Mouse (Mus musculus) forebrain, embryonic 12.5 days (tissue): ENCODE results near the gene Sct. TPM values are rescaled to one million over a fixed set of nuclear protein-coding genes. Genes with fewer than 3 reads are reported as not detected.

ENCODE experiments used
- ATAC-seq: fragments of 200-750 bp; cut with Nextera tagmentation; 2 replicates; pipeline ENCODE4 v1.8.0; 2017; ENCODE audit warnings: moderate TSS enrichment; ENCODE audit not compliant: low FRiP score
- H3K27ac ChIP-seq: fragments of 300-500 bp; sonication (generic); 2 replicates; pipeline ENCODE4 v1.5.1; 2016; ENCODE audit warnings: mild to moderate bottlenecking
- H3K27me3 ChIP-seq: fragments of 300-500 bp; sonication (generic); 2 replicates; pipeline ENCODE4 v1.6.1; 2016; ENCODE audit warnings: mild to moderate bottlenecking
- H3K36me3 ChIP-seq: fragments of 300-500 bp; sonication (generic); replicated peaks from 2 replicates; pipeline ENCODE4 v1.6.1; 2016; ENCODE audit warnings: mild to moderate bottlenecking
- H3K4me1 ChIP-seq: fragments of 300-500 bp; sonication (generic); 2 replicates; pipeline ENCODE4 v1.6.1; 2016
- H3K4me2 ChIP-seq: fragments of 300-500 bp; sonication (generic); 2 replicates; pipeline ENCODE4 v1.6.1; 2016; ENCODE audit warnings: mild to moderate bottlenecking, moderate library complexity
- H3K4me3 ChIP-seq: fragments of 300-500 bp; sonication (generic); replicated peaks from 2 replicates; pipeline ENCODE4 v1.5.1; 2016; ENCODE audit warnings: mild to moderate bottlenecking
- H3K9ac ChIP-seq: fragments of 300-500 bp; sonication (generic); 2 replicates; pipeline ENCODE4 v1.6.1; 2016; ENCODE audit warnings: mild to moderate bottlenecking
- H3K9me3 ChIP-seq: fragments of 300-500 bp; sonication (generic); 2 replicates; pipeline ENCODE4 v1.6.1; 2016
- whole genome bisulfite sequencing: fragments of 180-500 bp; shearing (Covaris S2); methylation state at CpG from one replicate; pipeline ENCODE4 v1.1.7; 2016; 5-methylcytosine and 5-hydroxymethylcytosine counted together
- polyA plus RNA-seq: library from polyadenylated mRNA; unstranded; fragments of >200 nt; fragmentation: Nextera tagmentation; extraction: Ambion mirVana; gene quantifications from 2 replicates; pipeline ENCODE4 v1.2.1, GENCODE M21; 2016

Gene Sct
- polyA plus RNA-seq, 1 experiment from 2014 or later, result 0.70 TPM

DNA sequence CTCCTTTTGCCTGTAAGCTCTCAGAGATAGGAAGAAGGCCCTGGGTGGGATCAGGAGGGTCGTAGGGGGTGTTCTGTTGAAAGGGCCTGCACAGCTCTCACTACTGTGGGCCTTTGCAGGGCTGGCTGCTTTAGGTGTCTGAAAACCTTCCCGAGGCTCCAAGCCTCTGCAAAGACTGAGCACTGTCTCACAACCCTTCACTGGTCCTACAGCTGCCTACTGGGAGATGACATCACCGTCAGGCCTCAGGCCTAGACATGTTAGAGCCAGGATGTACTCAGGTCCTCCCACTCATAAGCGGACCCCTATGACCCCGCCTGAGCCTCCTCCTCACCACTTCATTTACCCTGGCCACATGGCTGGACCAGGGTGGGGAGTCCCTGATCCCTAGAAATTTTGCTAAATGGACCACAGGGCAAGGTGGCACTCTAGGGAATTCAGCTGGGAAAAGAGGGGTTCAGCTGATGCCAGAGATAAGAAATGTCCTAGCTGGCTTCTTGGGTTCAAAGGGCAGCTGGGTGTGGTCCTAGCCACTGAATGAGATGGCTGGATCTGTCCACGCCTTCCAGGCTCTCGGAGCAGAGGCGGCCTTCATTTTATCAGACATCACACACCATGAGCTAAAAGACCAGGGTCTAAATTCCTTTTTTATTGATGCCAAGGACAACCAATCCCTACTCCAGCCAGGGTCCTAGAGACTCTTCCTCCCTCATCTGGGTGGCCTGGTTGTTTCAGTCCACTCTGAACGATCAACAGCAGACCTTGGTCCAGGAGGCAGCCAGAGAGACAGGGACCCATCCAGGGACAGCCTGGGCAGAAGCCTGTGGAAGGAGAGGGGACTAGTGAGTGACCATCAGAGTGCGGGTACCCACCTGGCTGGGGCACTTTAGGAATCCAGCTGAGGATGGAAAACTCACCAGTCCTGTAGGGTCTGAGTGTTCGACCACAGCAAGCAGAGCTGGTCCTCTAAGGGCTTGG lies 943 bp downstream of the Sct start:
- 79% methylated on average over 11 of the region's 11 CpGs for WGBS
- Histone ChIP-seq H3K27me3 (peaks cover 30% of the 10 kb centered on the region), H3K9ac (no peak overlapping the region), H3K36me3 (no peaks in the 10 kb centered on the region), H3K4me1 (peaks cover 18% of the 10 kb centered on the region), H3K9me3 (no peaks in the 10 kb centered on the region), H3K4me3 (no peak overlapping the region), H3K27ac (no peak overlapping the region), H3K4me2 (peak overlapping the region; percentile 90)
- ATAC-seq, result no peak; the same call in 1 of the 2 replicates

DNA sequence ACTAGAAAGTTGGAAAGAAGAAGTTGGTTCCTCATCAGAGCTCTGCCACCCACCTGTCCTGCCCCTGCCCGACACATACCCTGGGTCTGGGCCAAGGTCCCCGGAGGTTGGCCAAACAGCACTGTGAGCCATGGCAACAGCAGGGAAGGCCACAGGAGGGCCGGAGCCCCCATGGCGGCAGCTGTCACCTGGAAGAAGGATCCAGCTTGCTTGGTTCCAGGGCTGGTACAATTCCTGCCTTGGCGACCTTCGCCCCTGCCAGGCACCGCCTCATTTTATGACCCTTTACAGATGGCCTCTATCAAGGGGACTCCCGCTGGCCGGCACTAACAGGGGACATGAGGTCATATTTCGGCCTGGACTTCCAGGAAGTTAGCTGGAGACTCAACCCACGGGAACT lies 2.4 kb downstream of the Sct start, which contains the start of gene Cdhr5:
Cdhr5 (minus strand) TSS at position 241 of the 400 bp plus-strand sequence.
- Histone ChIP-seq H3K4me2 (no peak within 1 kb of the TSS), H3K36me3 (no peaks in the 10 kb centered on the region), H3K4me3 (no peak within 1 kb of the TSS), H3K9me3 (no peaks in the 10 kb centered on the region), H3K9ac (no peak within 1 kb of the TSS), H3K27ac (no peak within 1 kb of the TSS), H3K27me3 (peaks cover 32% of the 10 kb centered on the region), H3K4me1 (peaks cover 18% of the 10 kb centered on the region)
- WGBS, result 86% methylated on average over 11 of the region's 11 CpGs
- ATAC-seq, result no peak

DNA sequence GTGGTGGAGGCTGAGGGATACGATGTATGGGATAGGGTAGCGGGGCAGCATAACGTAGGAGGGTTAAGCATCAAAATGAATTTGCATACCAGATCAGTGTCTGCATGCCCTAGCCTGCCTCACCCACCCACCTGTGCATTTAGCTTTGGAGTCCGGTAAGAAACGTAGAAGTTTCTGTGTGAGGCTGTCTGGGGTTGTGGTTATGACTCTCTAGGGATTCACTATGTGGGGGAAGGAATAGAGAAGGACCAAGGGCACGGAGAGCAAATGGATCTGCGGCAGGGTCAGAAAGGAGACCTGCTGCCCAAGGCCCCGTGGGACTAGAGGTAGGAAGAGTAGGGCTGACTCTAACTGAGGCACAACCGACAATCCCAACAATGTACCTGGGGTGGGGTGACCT lies 3.6 kb downstream of the Sct start:
- Histone ChIP-seq H3K4me2 (no peak overlapping the region), H3K4me1 (peaks cover 11% of the 10 kb centered on the region), H3K27me3 (peaks cover 32% of the 10 kb centered on the region), H3K9ac (no peak overlapping the region), H3K9me3 (no peaks in the 10 kb centered on the region), H3K36me3 (no peaks in the 10 kb centered on the region), H3K27ac (no peak overlapping the region), H3K4me3 (no peak overlapping the region)
- ATAC-seq, result no peak
- 87% methylated on average over 9 of the region's 9 CpGs for WGBS

DNA sequence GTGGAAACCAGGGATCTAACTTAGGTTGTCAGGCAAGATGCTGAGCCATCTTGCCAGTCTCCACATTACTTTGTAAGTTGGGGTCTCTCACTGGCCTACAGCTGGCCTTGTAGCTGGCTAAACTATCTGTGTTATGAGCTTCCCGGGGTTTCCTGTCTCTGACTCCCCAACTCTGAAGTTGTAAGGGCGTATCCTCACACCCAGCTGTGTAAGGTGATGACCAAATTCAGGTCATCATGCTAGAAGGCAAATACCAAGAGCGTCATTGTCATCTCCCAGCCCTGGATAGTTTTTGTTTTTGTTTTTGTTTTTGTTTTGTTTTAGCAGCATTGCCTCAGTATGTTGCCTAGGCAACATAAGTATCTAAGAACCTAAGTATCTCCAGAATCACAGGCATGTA lies 8.3 kb downstream of the Sct start:
- no peak overlapping the region for H3K9ac ChIP-seq
- ATAC-seq, result no peak
- H3K4me3 ChIP-seq, result no peak overlapping the region
- H3K4me2 ChIP-seq, result no peak overlapping the region
- H3K4me1 ChIP-seq, result peaks cover 8% of the 10 kb centered on the region
- WGBS, result 84% methylated on average over 3 of the region's 3 CpGs
- peaks cover 16% of the 10 kb centered on the region; the same call in 1 of the 2 replicates for H3K27me3 ChIP-seq
- no peaks in the 10 kb centered on the region for H3K9me3 ChIP-seq
- no peak overlapping the region for H3K27ac ChIP-seq
- H3K36me3 ChIP-seq, result no peaks in the 10 kb centered on the region

GRCm38 (mm10) chr7:141269273-141269545 lies 9.7 kb downstream of the Sct start:
- ATAC-seq, result no peak

GRCm38 (mm10) chr7:141268466-141269272 lies 10.3 kb downstream of the Sct start:
- ATAC-seq, result no peak
- WGBS, result 79% methylated on average over 24 of the region's 24 CpGs
- peaks cover 15% of the 10 kb centered on the region for H3K4me1 ChIP-seq

More at GRCm38 (mm10) chr7:141269273-141269545, 9.7 kb downstream of the Sct start:
- Histone ChIP-seq H3K4me2 (no peak overlapping the region), H3K27ac (no peak overlapping the region), H3K9ac (no peak overlapping the region), H3K27me3 (peaks cover 16% of the 10 kb centered on the region; the same call in 1 of the 2 replicates), H3K36me3 (peaks cover 4% of the 10 kb centered on the region; the same call in 1 of the 2 replicates), H3K9me3 (no peaks in the 10 kb centered on the region), H3K4me1 (peaks cover 15% of the 10 kb centered on the region), H3K4me3 (no peak overlapping the region)
- WGBS, result 85% methylated on average over 14 of the region's 14 CpGs

GRCm38 (mm10) chr7:141265739-141266561 lies 13.0 kb downstream of the Sct start, which contains the start of gene Irf7:
Irf7 (minus strand) TSS chr7:141266481.
- Histone ChIP-seq H3K4me2 (peak within 1 kb of the TSS; percentile 53), H3K36me3 (peaks cover 36% of the 10 kb centered on the region), H3K9me3 (no peaks in the 10 kb centered on the region), H3K9ac (peak within 1 kb of the TSS; percentile 52), H3K4me3 (peak within 1 kb of the TSS; percentile 32), H3K27me3 (peaks cover 11% of the 10 kb centered on the region; the same call in 1 of the 2 replicates), H3K27ac (no peak within 1 kb of the TSS), H3K4me1 (peaks cover 15% of the 10 kb centered on the region)
- WGBS, result 14% methylated on average over 25 of the region's 25 CpGs
- ATAC-seq, result peak; percentile 40; the same call in 1 of the 2 replicates

More at GRCm38 (mm10) chr7:141268466-141269272, 10.3 kb downstream of the Sct start:
- no peak overlapping the region for H3K4me2 ChIP-seq
- peaks cover 16% of the 10 kb centered on the region; the same call in 1 of the 2 replicates for H3K27me3 ChIP-seq
- no peak overlapping the region for H3K9ac ChIP-seq
- peaks cover 9% of the 10 kb centered on the region for H3K36me3 ChIP-seq
- H3K9me3 ChIP-seq, result no peaks in the 10 kb centered on the region
- H3K27ac ChIP-seq, result no peak overlapping the region
- no peak overlapping the region for H3K4me3 ChIP-seq

DNA sequence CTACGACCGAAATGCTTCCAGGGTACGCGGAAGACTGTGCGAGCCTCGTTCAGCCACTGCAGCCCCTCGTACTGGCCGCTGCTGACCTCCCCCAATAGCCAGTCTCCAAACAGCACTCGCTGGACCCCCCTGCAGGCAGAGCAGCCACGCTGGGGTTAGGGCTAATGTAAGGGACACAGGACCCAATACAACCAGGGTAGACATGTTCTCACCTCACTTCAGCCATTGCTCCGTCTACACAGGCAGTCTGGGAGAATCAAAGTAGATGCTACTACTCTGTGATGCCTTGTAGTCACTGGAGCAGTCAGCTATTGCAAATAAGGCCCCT lies 13.6 kb downstream of the Sct start:
- no peak overlapping the region for H3K4me3 ChIP-seq
- H3K4me2 ChIP-seq, result no peak overlapping the region
- 43% methylated on average over 11 of the region's 11 CpGs for WGBS
- peaks cover 11% of the 10 kb centered on the region; the same call in 1 of the 2 replicates for H3K27me3 ChIP-seq
- H3K9ac ChIP-seq, result no peak overlapping the region
- peaks cover 15% of the 10 kb centered on the region for H3K4me1 ChIP-seq
- ATAC-seq, result peak; percentile 13; the same call in 1 of the 2 replicates
- peaks cover 42% of the 10 kb centered on the region for H3K36me3 ChIP-seq
- no peak overlapping the region for H3K27ac ChIP-seq
- H3K9me3 ChIP-seq, result no peaks in the 10 kb centered on the region

DNA sequence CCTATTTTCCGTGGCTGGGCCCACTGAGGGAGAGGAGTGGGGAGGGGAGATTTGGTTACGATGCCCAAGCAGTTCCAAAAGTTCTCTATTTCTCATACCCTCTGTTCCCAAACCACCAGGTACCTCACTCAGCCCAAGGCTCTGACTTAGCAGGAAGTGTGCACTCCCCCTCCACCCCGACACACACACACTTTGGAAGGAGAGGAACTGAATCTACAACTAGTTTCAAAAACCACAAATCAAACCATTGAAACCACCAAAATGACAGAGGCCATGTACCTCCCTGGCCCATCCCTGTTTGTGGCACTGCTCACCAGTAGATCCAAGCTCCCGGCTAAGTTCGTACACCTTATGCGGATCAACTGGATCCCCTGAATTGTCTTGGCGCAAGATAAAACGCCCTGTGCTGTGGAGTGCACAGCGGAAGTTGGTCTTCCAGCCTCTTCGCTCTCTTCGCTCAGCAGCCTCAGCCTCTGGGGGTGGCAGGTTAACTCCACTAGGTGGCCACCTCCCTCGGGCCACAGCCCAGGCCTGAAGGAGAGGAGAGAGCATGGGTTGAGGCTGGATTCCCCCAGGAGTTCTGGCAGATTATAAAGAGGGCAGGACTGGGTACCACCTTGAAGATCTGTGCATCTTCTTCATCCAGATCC lies 14.0 kb downstream of the Sct start:
- peaks cover 15% of the 10 kb centered on the region for H3K4me1 ChIP-seq
- peak; percentile 43; the same call in 1 of the 2 replicates for ATAC-seq
- no peak overlapping the region for H3K4me2 ChIP-seq
- H3K36me3 ChIP-seq, result peaks cover 47% of the 10 kb centered on the region
- peaks cover 11% of the 10 kb centered on the region; the same call in 1 of the 2 replicates for H3K27me3 ChIP-seq
- WGBS, result 35% methylated on average over 12 of the region's 12 CpGs
- H3K9ac ChIP-seq, result no peak overlapping the region
- H3K27ac ChIP-seq, result 0 out of 2 replicates have a peak overlapping the region, but pooled peaks have one; percentile 1
- no peak overlapping the region for H3K4me3 ChIP-seq
- no peaks in the 10 kb centered on the region for H3K9me3 ChIP-seq

DNA sequence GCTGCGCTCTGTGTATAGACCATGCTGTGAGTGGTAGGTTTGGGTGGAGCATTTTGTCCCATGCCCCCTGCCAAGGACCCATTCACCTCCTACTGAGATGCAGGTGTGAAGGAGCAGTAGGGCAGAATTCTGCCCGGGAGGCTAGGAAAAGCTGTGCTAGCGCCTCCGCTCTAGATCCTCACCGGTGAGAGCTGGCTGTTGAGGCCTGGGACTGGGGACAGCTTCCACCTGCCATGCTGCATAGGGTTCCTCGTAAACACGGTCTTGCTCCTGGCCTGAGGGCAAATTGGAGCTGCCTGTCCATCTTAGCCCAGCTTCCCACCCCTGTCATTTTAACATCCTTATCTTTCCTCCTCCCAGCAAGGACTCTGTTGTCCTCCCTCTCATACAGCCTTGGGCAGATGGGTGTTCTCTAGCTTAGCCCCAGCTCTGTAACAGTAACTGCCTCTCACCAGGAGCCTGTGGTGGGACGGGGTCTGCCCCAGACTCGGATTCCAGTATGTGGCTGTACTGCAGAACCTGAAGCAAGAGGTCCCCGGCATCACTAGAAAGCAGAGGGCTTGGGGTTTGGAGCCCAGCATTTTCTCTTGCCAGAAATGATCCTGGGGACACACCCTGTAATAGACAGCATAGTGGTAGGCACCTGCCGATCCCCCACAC lies 14.8 kb downstream of the Sct start:
- Histone ChIP-seq H3K27me3 (peaks cover 7% of the 10 kb centered on the region; the same call in 1 of the 2 replicates), H3K4me3 (no peak overlapping the region), H3K4me2 (no peak overlapping the region), H3K4me1 (peaks cover 15% of the 10 kb centered on the region), H3K9ac (no peak overlapping the region), H3K36me3 (peaks cover 54% of the 10 kb centered on the region), H3K9me3 (no peaks in the 10 kb centered on the region), H3K27ac (no peak overlapping the region)
- ATAC-seq, result no peak
- 79% methylated on average over 11 of the region's 11 CpGs for WGBS

DNA sequence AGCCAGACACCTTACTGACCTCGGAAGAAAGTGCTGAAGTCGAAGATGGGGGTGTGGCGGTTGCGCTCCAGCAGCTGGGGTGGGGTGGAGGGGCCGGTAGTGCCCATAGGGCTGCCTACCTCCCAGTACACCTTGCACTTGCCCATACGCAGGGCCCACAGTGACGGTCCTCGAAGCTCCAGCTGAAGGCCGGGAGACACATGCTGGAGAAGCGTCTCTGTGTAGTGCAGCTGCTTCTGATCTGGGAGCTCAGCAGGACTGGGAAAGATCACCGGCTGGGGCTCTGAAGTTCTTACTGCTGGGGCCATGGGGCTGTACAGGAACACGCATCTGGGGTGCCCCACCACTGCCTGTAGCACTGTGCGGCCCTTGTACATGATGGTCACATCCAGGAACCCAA lies 15.3 kb downstream of the Sct start:
- Histone ChIP-seq H3K4me2 (no peak overlapping the region), H3K36me3 (peaks cover 59% of the 10 kb centered on the region), H3K27me3 (0 out of 2 replicates have a peak, but pooled peaks cover 2% of the 10 kb centered on the region), H3K27ac (no peak overlapping the region), H3K4me1 (peaks cover 15% of the 10 kb centered on the region), H3K4me3 (no peak overlapping the region), H3K9me3 (no peaks in the 10 kb centered on the region), H3K9ac (no peak overlapping the region)
- 89% methylated on average over 13 of the region's 13 CpGs for WGBS
- no peak for ATAC-seq
